Mouse (Mus musculus) mammary gland, adult 2 months (tissue): ENCODE measurements around the gene Ifitm2. TPM values are rescaled to one million over a fixed set of nuclear protein-coding genes. Genes with fewer than 3 reads are reported as not detected.

Experiments
- polyA plus RNA-seq: library from polyadenylated mRNA; depleted of rRNA; stranded (reverse); fragments of >200 nt; gene quantifications from 2 replicates; pipeline ENCODE4 v1.2.3, GENCODE M21; 2012; ENCODE audit warnings: low replicate concordance; rRNA removed

The Ifitm2 gene
- 1,072 and 1,260 TPM in 2 replicates for polyA plus RNA-seq

GRCm38 (mm10) chr7:140955758-140956555 is at the start of gene Ifitm2, which contains the start of gene Gm45717:
Ifitm2 (minus strand) TSS chr7:140955987.
Gm45717 (minus strand) TSS chr7:140955937.

GRCm38 (mm10) chr7:140966921-140967320 is 11.1 kb upstream of the Ifitm2 start, which contains the start of gene Ifitm1:
Ifitm1 (plus strand) TSS chr7:140967221.

GRCm38 (mm10) chr7:140949824-140950530 is 5.8 kb downstream of the Ifitm2 start, which contains the start of gene Ifitm5:
Ifitm5 (minus strand) TSS chr7:140950291.

GRCm38 (mm10) chr7:140941222-140942051 is 14.3 kb downstream of the Ifitm2 start, which contains the start of gene Pgghg:
Pgghg (plus strand) TSS chr7:140941391.

GRCm38 (mm10) chr7:140920418-140921029 is 35.3 kb downstream of the Ifitm2 start, which contains the start of gene Nlrp6:
Nlrp6 (plus strand) TSS chr7:140920902.

Other genes starting within 250 kb of the Ifitm2 start
- gene Cyp2e1, start 192.2 kb downstream of the Ifitm2 start, polyA plus RNA-seq: 154 and 260 TPM in 2 replicates
- 0.12 and 0.17 TPM in 2 replicates for gene Syce1, start 168.1 kb downstream of the Ifitm2 start, polyA plus RNA-seq
- 0.02 and 0.07 TPM in 2 replicates for gene Zfp941, start 133.8 kb downstream of the Ifitm2 start, polyA plus RNA-seq
- gene Urah, start 121.0 kb downstream of the Ifitm2 start, polyA plus RNA-seq: 35.9 and 51.0 TPM in 2 replicates
- gene Scgb1c1, start 110.4 kb downstream of the Ifitm2 start, polyA plus RNA-seq: not detected in 2 replicates
- gene Odf3, start 108.2 kb downstream of the Ifitm2 start, polyA plus RNA-seq: 0.19 and 0.24 TPM in 2 replicates
- not detected in 2 replicates for gene Gm45785, start 99.7 kb downstream of the Ifitm2 start, polyA plus RNA-seq
- 125 and 131 TPM in 2 replicates for gene Ric8a, start 99.0 kb downstream of the Ifitm2 start, polyA plus RNA-seq
- gene Bet1l, start 98.4 kb downstream of the Ifitm2 start, polyA plus RNA-seq: 23.2 and 34.0 TPM in 2 replicates
- gene Psmd13, start 74.0 kb downstream of the Ifitm2 start, polyA plus RNA-seq: 48.3 and 59.6 TPM in 2 replicates
- gene Sirt3, start 73.7 kb downstream of the Ifitm2 start, polyA plus RNA-seq: 29.0 and 45.3 TPM in 2 replicates
- gene Cox8b, start 55.5 kb downstream of the Ifitm2 start, polyA plus RNA-seq: 395 and 928 TPM in 2 replicates
- 0.30 TPM in 1 of 2 replicates, not detected in the other for gene Nlrp6, start 35.1 kb downstream of the Ifitm2 start, polyA plus RNA-seq
- gene Pgghg, start 14.6 kb downstream of the Ifitm2 start, polyA plus RNA-seq: 49.9 and 60.2 TPM in 2 replicates
- 2.6 and 4.0 TPM in 2 replicates for gene Ifitm5, start 5.7 kb downstream of the Ifitm2 start, polyA plus RNA-seq
- gene Gm45717, start 50 bp downstream of the Ifitm2 start, polyA plus RNA-seq: not detected in 2 replicates
- 132 and 165 TPM in 2 replicates for gene Ifitm1, start 11.2 kb upstream of the Ifitm2 start, polyA plus RNA-seq
- gene Ifitm3, start 54.8 kb upstream of the Ifitm2 start, polyA plus RNA-seq: 410 and 816 TPM in 2 replicates
- 10.7 and 37.4 TPM in 2 replicates for gene Ifitm6, start 61.9 kb upstream of the Ifitm2 start, polyA plus RNA-seq
- not detected in 2 replicates for gene Gm17387, start 73.1 kb upstream of the Ifitm2 start, polyA plus RNA-seq
- gene B4galnt4, start 105.1 kb upstream of the Ifitm2 start, polyA plus RNA-seq: 1.0 and 2.5 TPM in 2 replicates
- gene Pkp3, start 122.2 kb upstream of the Ifitm2 start, polyA plus RNA-seq: 30.8 and 48.9 TPM in 2 replicates
- gene Sigirr, start 144.6 kb upstream of the Ifitm2 start, polyA plus RNA-seq: 30.1 and 44.1 TPM in 2 replicates
- gene Ano9, start 161.8 kb upstream of the Ifitm2 start, polyA plus RNA-seq: 5.8 and 21.4 TPM in 2 replicates
- gene Ptdss2, start 166.4 kb upstream of the Ifitm2 start, polyA plus RNA-seq: 33.0 and 42.5 TPM in 2 replicates
- gene Rnh1, start 216.9 kb upstream of the Ifitm2 start, polyA plus RNA-seq: 122 and 142 TPM in 2 replicates
- 52.0 and 63.9 TPM in 2 replicates for gene Hras, start 238.0 kb upstream of the Ifitm2 start, polyA plus RNA-seq
- gene Lrrc56, start 238.2 kb upstream of the Ifitm2 start, polyA plus RNA-seq: 7.7 and 9.8 TPM in 2 replicates